Mouse (Mus musculus): ENCODE results near the gene B3gnt2. TPM values are rescaled to one million over a fixed set of nuclear protein-coding genes. Genes with fewer than 3 reads are reported as not detected.

The B3gnt2 gene
- polyA plus RNA-seq, 1 experiment from 2014 or later = 2.0 TPM

DNA sequence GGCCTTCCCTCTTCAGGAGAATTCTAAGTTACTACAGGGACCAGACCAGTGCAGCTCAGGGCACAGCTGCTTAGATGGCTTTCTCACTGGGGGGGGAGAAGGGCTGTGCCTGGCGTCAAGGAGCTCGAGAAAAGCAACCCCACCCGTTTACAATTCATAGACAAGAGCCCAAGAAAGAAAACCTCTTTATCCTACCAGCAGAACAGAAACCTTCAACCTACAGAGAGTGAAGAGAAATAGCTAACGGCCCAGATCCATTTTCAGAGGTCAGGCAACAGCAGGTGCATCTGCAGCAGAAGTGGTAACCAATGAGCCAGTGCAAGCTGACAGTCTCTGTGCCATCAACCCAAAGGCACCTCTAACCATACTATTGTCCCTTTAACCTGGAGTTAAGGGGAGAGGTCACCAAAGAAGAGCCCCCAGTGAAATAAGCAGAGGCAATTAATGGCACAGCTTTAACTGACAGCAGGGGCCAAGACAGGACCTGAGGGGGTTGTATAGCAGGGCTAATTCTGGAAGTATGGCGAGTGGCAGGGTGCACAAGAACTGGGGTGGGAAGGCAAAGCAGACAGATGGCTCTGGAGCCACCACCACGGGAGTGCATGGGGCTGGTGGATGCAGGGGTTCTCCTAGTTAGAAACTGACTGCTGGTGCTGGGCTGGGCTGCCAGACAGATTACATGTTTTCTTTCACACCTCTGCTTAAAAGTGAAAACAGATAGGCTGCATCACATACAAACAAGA is 14.5 kb downstream of the B3gnt2 start:
- no peak overlapping the region for H3K9ac ChIP-seq (ENCODE audit: low read length)
- ATAC-seq (ENCODE audit: insufficient read depth, low FRiP score, low TSS enrichment) = no peak
- H3K4me1 ChIP-seq (ENCODE audit: control insufficient read depth, insufficient read depth, low read length) = no peaks in the 10 kb centered on the region
- no peaks in the 10 kb centered on the region for H3K9me3 ChIP-seq (ENCODE audit: control insufficient read depth, low read length)
- H3K4me3 ChIP-seq (ENCODE audit: low read depth, low read length) = no peak overlapping the region
- no peaks in the 10 kb centered on the region for H3K27me3 ChIP-seq (ENCODE audit: control insufficient read depth, insufficient read depth, low read length)
- H3K27ac ChIP-seq (ENCODE audit: low read depth, low read length) = no peak overlapping the region
- WGBS = 56% methylated on average over 6 of the region's 6 CpGs
- no peak for DNase-seq (ENCODE audit: low spot score)
- no peak overlapping the region for H3K4me2 ChIP-seq (ENCODE audit: low read depth)
- no peaks in the 10 kb centered on the region for H3K36me3 ChIP-seq (ENCODE audit: control insufficient read depth, insufficient read depth, low read length)

DNA sequence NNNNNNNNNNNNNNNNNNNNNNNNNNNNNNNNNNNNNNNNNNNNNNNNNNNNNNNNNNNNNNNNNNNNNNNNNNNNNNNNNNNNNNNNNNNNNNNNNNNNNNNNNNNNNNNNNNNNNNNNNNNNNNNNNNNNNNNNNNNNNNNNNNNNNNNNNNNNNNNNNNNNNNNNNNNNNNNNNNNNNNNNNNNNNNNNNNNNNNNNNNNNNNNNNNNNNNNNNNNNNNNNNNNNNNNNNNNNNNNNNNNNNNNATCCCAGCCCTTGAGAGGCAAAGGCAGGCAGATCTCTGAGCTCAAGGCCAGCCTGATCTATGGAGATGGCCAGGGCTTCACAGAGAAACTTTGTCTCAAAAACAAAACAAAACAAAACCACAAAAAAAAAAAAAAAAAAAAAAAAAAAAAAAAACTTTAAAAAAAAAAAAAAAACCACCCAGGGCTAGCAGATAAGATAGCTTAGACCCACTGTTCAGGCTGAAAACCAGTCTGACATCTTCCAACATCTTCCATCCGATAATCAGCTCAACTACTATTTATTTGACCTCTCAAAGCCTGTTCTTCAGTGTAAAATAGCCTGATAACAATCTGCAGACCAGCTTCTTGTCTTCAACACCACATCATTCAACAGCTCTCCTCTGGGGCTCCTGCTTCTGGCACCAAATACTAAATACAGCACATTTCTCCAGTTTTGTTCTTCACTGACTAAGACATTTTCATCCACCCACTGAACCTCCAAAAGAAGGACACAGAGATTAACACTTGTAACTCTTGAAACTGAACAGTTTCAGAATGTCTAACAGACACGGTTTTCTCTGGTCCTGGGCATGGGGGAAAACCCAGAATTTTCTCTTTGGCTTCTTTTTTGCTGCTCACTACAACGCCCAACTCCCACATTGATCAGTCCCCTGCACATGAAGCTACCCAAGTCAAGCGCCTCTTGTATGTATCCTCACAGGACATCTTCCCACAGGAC is 15.7 kb downstream of the B3gnt2 start:
- ATAC-seq (ENCODE audit: insufficient read depth, low FRiP score, low TSS enrichment) = no peak
- H3K4me2 ChIP-seq (ENCODE audit: low read depth) = no peak overlapping the region
- DNase-seq (ENCODE audit: low spot score) = no peak
- no peak overlapping the region for H3K27ac ChIP-seq (ENCODE audit: low read depth, low read length)
- no peaks in the 10 kb centered on the region for H3K9me3 ChIP-seq (ENCODE audit: control insufficient read depth, low read length)
- no peaks in the 10 kb centered on the region for H3K36me3 ChIP-seq (ENCODE audit: control insufficient read depth, insufficient read depth, low read length)
- H3K4me3 ChIP-seq (ENCODE audit: low read depth, low read length) = no peak overlapping the region
- no peaks in the 10 kb centered on the region for H3K4me1 ChIP-seq (ENCODE audit: control insufficient read depth, insufficient read depth, low read length)
- H3K27me3 ChIP-seq (ENCODE audit: control insufficient read depth, insufficient read depth, low read length) = no peaks in the 10 kb centered on the region
- 88% methylated on average over 4 of the region's 4 CpGs for WGBS
- no peak overlapping the region for H3K9ac ChIP-seq (ENCODE audit: low read length)

DNA sequence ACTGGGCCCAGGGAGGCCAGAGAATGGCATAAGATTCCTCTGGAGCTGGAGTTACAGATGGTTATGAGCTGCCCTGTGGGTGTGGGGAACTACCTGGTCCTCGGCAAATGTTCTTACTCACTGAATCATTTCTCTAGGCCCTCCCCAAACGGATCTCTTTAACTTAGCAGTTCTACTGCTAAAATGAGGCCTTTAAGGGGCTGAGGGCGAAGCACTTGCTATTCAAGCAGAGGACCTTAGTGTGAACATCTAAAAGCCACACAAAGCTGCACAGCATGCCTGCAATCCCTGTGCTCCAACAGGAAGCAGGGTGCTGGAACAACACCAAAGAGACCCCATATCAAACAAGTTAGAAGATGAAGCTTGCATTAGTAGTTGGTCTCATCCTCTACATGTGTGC is 21.3 kb downstream of the B3gnt2 start:
- 62% methylated on average over 3 of the region's 3 CpGs for WGBS
- no peaks in the 10 kb centered on the region for H3K27me3 ChIP-seq (ENCODE audit: control insufficient read depth, insufficient read depth, low read length)
- H3K4me1 ChIP-seq (ENCODE audit: control insufficient read depth, insufficient read depth, low read length) = no peaks in the 10 kb centered on the region
- ATAC-seq (ENCODE audit: insufficient read depth, low FRiP score, low TSS enrichment) (no peak), DNase-seq (ENCODE audit: low spot score) (no peak)
- no peaks in the 10 kb centered on the region for H3K36me3 ChIP-seq (ENCODE audit: control insufficient read depth, insufficient read depth, low read length)
- H3K9ac ChIP-seq (ENCODE audit: low read length) = no peak overlapping the region
- no peak overlapping the region for H3K27ac ChIP-seq (ENCODE audit: low read depth, low read length)
- no peak overlapping the region for H3K4me2 ChIP-seq (ENCODE audit: low read depth)
- H3K4me3 ChIP-seq (ENCODE audit: low read depth, low read length) = no peak overlapping the region
- H3K9me3 ChIP-seq (ENCODE audit: control insufficient read depth, low read length) = no peaks in the 10 kb centered on the region

GRCm38 (mm10) chr11:22838361-22838760 is 22.4 kb downstream of the B3gnt2 start:
- no peaks in the 10 kb centered on the region for H3K27me3 ChIP-seq (ENCODE audit: control insufficient read depth, insufficient read depth, low read length)
- DNase-seq (ENCODE audit: low spot score) (no peak), ATAC-seq (ENCODE audit: insufficient read depth, low FRiP score, low TSS enrichment) (no peak)
- H3K36me3 ChIP-seq (ENCODE audit: control insufficient read depth, insufficient read depth, low read length) = no peaks in the 10 kb centered on the region
- no peaks in the 10 kb centered on the region for H3K4me1 ChIP-seq (ENCODE audit: control insufficient read depth, insufficient read depth, low read length)
- no peak overlapping the region for H3K4me2 ChIP-seq (ENCODE audit: low read depth)
- 61% methylated on average over 1 of the region's 1 CpGs for WGBS
- H3K9ac ChIP-seq (ENCODE audit: low read length) = no peak overlapping the region
- no peaks in the 10 kb centered on the region for H3K9me3 ChIP-seq (ENCODE audit: control insufficient read depth, low read length)
- H3K27ac ChIP-seq (ENCODE audit: low read depth, low read length) = no peak overlapping the region
- no peak overlapping the region for H3K4me3 ChIP-seq (ENCODE audit: low read depth, low read length)

DNA sequence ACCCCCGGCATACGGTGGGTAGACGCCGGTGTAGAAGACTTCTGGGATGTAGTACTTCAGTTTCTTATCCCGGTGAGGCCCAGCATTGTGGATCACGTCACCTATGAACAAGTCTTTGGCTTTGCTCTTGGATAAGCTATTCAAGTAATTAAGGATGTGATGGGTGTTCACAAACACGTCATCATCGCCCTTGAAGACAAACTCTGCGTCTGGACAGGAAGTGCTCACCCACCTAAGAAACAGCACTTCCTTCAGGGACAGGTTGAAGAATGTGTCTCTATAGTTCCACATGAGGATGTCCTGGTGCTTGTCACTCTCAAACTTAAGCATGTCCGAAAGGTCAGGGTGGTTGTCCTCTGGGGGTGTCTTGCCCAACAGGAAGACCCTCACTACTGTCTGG is 24.5 kb downstream of the B3gnt2 start:
- H3K4me1 ChIP-seq (ENCODE audit: control insufficient read depth, insufficient read depth, low read length) = no peaks in the 10 kb centered on the region
- no peak overlapping the region for H3K4me3 ChIP-seq (ENCODE audit: low read depth, low read length)
- no peaks in the 10 kb centered on the region for H3K9me3 ChIP-seq (ENCODE audit: control insufficient read depth, low read length)
- H3K4me2 ChIP-seq (ENCODE audit: low read depth) = no peak overlapping the region
- H3K27me3 ChIP-seq (ENCODE audit: control insufficient read depth, insufficient read depth, low read length) = no peaks in the 10 kb centered on the region
- ATAC-seq (ENCODE audit: insufficient read depth, low FRiP score, low TSS enrichment) = no peak
- 93% methylated on average over 10 of the region's 10 CpGs for WGBS
- no peaks in the 10 kb centered on the region for H3K36me3 ChIP-seq (ENCODE audit: control insufficient read depth, insufficient read depth, low read length)
- H3K9ac ChIP-seq (ENCODE audit: low read length) = no peak overlapping the region
- no peak overlapping the region for H3K27ac ChIP-seq (ENCODE audit: low read depth, low read length)
- DNase-seq (ENCODE audit: low spot score) = no peak

- Histone ChIP-seq H3K4me2 (ENCODE audit: low read depth) (no peak overlapping the region), H3K4me1 (ENCODE audit: control insufficient read depth, insufficient read depth, low read length) (no peaks in the 10 kb centered on the region), H3K9ac (ENCODE audit: low read length) (no peak overlapping the region), H3K27ac (ENCODE audit: low read depth, low read length) (no peak overlapping the region), H3K4me3 (ENCODE audit: low read depth, low read length) (no peak overlapping the region), H3K36me3 (ENCODE audit: control insufficient read depth, insufficient read depth, low read length) (no peaks in the 10 kb centered on the region), H3K27me3 (ENCODE audit: control insufficient read depth, insufficient read depth, low read length) (no peaks in the 10 kb centered on the region), H3K9me3 (ENCODE audit: control insufficient read depth, low read length) (no peaks in the 10 kb centered on the region)
- WGBS = 86% methylated on average over 4 of the region's 4 CpGs
- ATAC-seq (ENCODE audit: insufficient read depth, low FRiP score, low TSS enrichment) (no peak), DNase-seq (ENCODE audit: low spot score) (no peak)
These were observed 28.2 kb downstream of the B3gnt2 start for GRCm38 (mm10) chr11:22832600-22832999.

DNA sequence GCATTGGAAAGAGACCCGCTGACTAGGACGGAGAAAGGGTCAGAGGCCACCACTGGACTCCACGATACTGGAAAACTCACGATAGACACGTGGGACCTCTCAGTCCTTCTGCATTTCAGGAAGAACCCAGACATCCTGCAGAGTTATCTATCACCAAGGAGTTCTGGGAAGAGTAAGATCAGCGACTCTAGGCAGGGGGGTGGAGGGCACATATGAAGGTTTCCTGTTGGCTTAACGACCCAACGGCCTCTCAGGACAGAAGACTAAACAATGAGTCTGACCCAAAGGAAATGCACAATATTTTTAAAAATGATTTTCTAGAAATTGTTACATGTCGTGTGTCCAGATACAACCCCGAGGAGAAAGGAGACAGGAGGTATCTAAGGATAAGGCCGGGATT is 28.8 kb downstream of the B3gnt2 start:
- ATAC-seq (ENCODE audit: insufficient read depth, low FRiP score, low TSS enrichment) = no peak
- no peaks in the 10 kb centered on the region for H3K4me1 ChIP-seq (ENCODE audit: control insufficient read depth, insufficient read depth, low read length)
- WGBS = 86% methylated on average over 11 of the region's 11 CpGs
- H3K27ac ChIP-seq (ENCODE audit: low read depth, low read length) = no peak overlapping the region
- no peak overlapping the region for H3K4me2 ChIP-seq (ENCODE audit: low read depth)
- no peaks in the 10 kb centered on the region for H3K27me3 ChIP-seq (ENCODE audit: control insufficient read depth, insufficient read depth, low read length)
- H3K4me3 ChIP-seq (ENCODE audit: low read depth, low read length) = no peak overlapping the region
- no peaks in the 10 kb centered on the region for H3K9me3 ChIP-seq (ENCODE audit: control insufficient read depth, low read length)
- no peak overlapping the region for H3K9ac ChIP-seq (ENCODE audit: low read length)
- no peaks in the 10 kb centered on the region for H3K36me3 ChIP-seq (ENCODE audit: control insufficient read depth, insufficient read depth, low read length)
- no peak for DNase-seq (ENCODE audit: low spot score)

DNA sequence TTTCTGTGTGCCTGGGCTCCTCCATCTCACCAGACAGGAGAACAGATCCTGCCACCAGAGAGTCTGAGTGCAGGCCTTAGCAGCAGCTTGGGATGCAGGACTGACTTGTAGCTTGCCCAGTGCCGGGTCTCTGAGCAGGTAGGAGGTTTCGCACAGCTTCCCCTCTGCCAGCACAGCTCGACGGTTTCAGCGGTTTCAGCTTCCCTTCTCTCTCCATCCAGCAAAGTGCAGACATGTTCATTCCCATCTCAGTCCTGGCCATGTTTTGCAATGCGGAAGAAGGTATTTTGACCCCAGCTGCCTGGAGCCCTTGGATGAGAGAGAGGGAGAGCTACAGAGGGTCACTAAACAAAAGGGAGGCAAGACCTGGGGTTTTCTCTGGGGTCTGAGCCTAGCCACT is 30.1 kb downstream of the B3gnt2 start:
- 76% methylated on average over 6 of the region's 6 CpGs for WGBS
- Histone ChIP-seq H3K27ac (ENCODE audit: low read depth, low read length) (no peak overlapping the region), H3K4me3 (ENCODE audit: low read depth, low read length) (no peak overlapping the region), H3K4me2 (ENCODE audit: low read depth) (no peak overlapping the region), H3K36me3 (ENCODE audit: control insufficient read depth, insufficient read depth, low read length) (no peaks in the 10 kb centered on the region), H3K4me1 (ENCODE audit: control insufficient read depth, insufficient read depth, low read length) (no peaks in the 10 kb centered on the region), H3K9ac (ENCODE audit: low read length) (no peak overlapping the region), H3K27me3 (ENCODE audit: control insufficient read depth, insufficient read depth, low read length) (no peaks in the 10 kb centered on the region), H3K9me3 (ENCODE audit: control insufficient read depth, low read length) (no peaks in the 10 kb centered on the region)
- no peak for ATAC-seq (ENCODE audit: insufficient read depth, low FRiP score, low TSS enrichment)
- DNase-seq (ENCODE audit: low spot score) = no peak
